ENCODE assay signal across 16 mouse cellular contexts in genomic region chr3:101049997-101050396, GRCm38 (mm10). TPM values are rescaled to one million over a fixed set of nuclear protein-coding genes. Genes with fewer than 3 reads are reported as not detected.
"Had no signal": no experiment of that assay in that cellular context is flagged by ENCODE, and none has a peak within 500 bp of the region (broad histone marks: within the 10 kb centered on the region; RNA-seq: fewer than 3 reads in every experiment).

No protein-coding gene starts in this region.

- H3K36me3 ChIP-seq: stomach, embryonic 15.5 days had no signal

- H3K4me3 ChIP-seq: neural tube, embryonic 13.5 days; neural tube, embryonic 15.5 days; stomach, embryonic 15.5 days had no signal

- H3K4me2 ChIP-seq: neural tube, embryonic 13.5 days; neural tube, embryonic 15.5 days; stomach, embryonic 15.5 days had no signal

- H3K9me3 ChIP-seq: neural tube, embryonic 13.5 days; neural tube, embryonic 15.5 days; stomach, embryonic 15.5 days had no signal

- H3K27me3 ChIP-seq: neural tube, embryonic 13.5 days; neural tube, embryonic 15.5 days; stomach, embryonic 15.5 days had no signal

- H3K9ac ChIP-seq: neural tube, embryonic 13.5 days; neural tube, embryonic 15.5 days; stomach, embryonic 15.5 days had no signal

- H3K4me1 ChIP-seq: stomach, embryonic 15.5 days had no signal

- DNase-seq: retina, postnatal 1 day; right cerebral cortex, adult 18-20 months; right cerebral cortex, postnatal 14 days; right cerebral cortex, postnatal 25 days; right cerebral cortex, postnatal 4 days; spleen, adult 18-20 months; thymus, adult 18-20 months; thymus, postnatal 14 days; thymus, postnatal 25 days; thymus, postnatal 36 days; thymus, postnatal 4 days had no signal

- H3K27ac ChIP-seq: neural tube, embryonic 13.5 days; neural tube, embryonic 15.5 days had no signal

RNA-seq across cellular contexts. Expression of gene Cd101, which starts 20.6 kb away (rescaled TPM):
- polyA plus RNA-seq: neural tube, embryonic 15.5 days; stomach, embryonic 14.5 days; testis, adult 2 months had no signal
